Mouse (Mus musculus): Measurements from ENCODE around the gene Ttll11. TPM values are rescaled to one million over a fixed set of nuclear protein-coding genes. Genes with fewer than 3 reads are reported as not detected.

The Ttll11 gene
- total RNA-seq, 1 experiment from 2014 or later = 3.4 TPM

DNA sequence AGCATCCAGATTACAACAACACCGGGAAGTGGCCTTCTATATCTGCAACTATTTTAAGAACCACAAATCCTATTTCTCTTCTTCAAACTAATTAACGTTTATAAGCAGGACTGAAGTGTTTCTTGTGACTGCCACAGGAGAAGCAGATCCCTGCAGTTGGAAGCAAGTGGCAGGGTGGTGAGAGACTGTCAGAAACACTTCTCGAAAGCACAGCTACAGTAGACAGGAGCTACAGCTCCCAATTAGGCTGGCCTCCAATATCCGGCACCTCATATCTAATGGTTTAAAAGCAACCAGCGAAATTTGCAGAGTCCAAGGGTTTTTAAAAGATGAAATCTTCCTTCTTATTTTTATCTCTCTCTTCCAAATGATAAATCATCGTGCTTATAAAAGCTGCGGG, 104.1 kb downstream of the Ttll11 start:
- no peak for ATAC-seq (ENCODE audit: extremely low read depth, insufficient number of reproducible peaks, low FRiP score, poor library complexity, severe bottlenecking)

DNA sequence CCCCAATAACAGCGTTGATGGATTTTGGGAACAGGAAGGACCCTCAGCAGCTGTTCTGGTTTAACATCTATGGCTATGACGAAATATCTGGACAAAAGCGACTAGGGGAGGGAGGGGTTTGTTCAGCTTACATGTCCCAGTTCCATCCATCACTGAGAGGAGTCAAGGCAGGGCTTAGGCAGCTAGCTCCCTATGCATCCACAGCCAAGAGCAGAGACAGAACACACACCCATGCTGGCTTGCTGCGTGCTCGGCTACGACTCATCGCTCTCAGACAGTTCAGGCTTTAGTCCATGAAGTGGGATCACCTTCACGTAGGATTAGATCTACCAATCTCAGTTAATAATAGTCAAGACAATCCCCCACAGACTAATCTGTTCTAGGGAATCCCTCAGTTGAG, 105.3 kb downstream of the Ttll11 start:
- ATAC-seq (ENCODE audit: extremely low read depth, insufficient number of reproducible peaks, low FRiP score, poor library complexity, severe bottlenecking) = no peak

DNA sequence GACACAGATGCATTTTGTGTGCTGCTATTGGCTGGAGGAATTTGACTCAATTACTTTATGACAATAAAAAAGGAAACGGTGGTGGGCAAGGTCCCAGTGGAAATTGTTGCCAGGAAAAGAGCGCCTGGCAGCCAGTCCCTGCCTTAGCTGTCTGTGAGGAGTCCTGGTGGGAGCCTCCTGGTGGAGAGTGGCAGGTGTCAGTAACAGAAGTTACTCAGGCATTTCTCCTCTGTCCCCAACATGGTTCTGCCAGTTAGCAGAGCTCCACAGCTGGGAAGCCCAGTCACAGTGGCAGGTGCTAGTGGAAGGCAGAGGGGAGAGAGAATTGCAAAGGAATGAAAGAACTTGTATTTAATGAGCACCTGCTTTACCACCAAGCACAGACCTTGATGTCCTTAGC, 110.5 kb downstream of the Ttll11 start:
- ATAC-seq (ENCODE audit: extremely low read depth, insufficient number of reproducible peaks, low FRiP score, poor library complexity, severe bottlenecking) = no peak

DNA sequence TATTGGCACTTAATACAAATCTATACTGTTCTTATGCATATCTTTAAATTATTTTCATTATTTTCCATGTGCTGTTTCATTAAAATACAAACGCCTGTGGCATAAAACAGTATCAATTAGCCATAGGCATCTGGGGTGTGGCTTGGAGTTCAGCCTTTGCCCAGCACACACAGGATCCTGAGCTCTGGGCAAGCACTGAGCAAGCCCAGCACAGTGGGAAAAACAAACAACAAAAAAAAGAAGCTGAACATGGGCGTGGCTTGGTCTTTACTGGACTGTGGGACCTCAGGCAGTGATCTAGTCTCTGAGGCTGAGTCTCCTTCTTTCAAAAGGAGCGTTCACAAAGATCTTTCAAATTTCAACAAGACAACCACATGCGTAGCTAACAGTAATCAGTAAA, 116.4 kb downstream of the Ttll11 start:
- ATAC-seq (ENCODE audit: extremely low read depth, insufficient number of reproducible peaks, low FRiP score, poor library complexity, severe bottlenecking) = no peak

DNA sequence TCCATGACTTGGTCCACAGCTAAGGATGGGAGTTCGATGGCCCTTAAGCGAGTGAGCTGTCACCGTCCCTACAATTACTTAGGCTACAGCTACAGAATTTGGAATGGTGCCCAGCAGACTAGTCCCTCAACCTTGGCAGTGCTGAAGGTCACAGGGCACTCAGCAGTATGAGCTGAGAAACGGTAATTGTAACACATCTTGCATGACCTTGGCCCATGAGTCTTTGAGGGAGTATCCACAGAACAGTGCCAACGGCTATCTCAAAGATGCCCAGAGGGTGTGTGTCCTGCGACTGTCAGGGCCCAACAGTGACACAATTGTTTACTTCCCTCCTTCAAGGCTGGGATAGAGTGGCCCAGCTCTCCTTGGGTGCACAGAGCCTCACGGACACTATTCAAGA, 118.5 kb downstream of the Ttll11 start:
- ATAC-seq (ENCODE audit: extremely low read depth, insufficient number of reproducible peaks, low FRiP score, poor library complexity, severe bottlenecking) = 0 out of 2 replicates have a peak, but pooled peaks have one; percentile 6

DNA sequence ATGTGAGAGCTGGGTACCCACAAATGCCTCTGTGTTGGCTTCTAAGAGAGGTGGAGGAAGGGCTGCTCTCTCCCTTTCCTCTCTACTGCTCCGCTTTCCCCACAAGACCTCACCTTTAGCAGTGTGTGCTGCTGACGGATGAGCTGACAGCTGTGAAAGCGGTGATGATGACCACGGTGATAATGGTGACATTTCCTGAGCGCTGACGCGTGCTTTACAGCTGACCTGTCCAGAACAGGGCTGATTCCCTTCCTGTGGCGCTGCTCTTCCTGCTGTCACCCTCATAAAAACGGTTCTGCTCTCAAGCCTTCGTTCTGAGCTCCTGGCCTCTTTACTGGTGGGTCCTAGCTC, 119.3 kb downstream of the Ttll11 start:
- no peak for ATAC-seq (ENCODE audit: extremely low read depth, insufficient number of reproducible peaks, low FRiP score, poor library complexity, severe bottlenecking)

DNA sequence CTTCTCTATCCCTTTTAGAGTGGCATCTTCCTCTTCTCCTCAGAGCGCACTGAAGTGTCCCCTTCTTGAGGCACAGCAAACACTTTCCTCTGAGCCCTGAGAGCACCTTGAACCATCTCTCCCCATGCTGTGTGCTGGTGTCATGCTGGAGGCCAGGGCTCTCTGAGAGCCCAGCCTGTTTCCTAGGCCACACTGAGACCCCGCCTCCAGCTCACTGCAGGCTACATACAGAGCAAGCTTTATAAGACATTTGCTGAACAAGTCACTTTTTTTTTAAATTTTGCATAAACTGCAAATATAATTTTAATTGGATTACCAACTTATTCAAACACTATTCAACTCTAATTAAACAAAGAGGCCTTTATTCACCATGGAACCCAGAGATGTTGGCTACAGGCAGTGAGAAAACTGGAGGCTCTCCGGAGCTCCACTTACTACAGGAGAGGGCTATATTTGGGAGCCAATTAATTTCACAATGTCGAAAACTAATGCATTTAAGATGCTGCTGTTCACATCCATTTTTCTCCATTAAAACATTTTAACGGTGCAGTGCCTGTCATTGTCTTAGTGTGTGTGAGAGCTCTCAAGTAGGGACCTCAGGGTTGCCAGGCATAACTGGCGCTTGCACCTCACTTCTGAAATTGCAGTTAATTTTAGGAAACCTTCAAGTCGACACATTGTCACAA, 119.9 kb downstream of the Ttll11 start:
- no peak for ATAC-seq (ENCODE audit: extremely low read depth, insufficient number of reproducible peaks, low FRiP score, poor library complexity, severe bottlenecking)

DNA sequence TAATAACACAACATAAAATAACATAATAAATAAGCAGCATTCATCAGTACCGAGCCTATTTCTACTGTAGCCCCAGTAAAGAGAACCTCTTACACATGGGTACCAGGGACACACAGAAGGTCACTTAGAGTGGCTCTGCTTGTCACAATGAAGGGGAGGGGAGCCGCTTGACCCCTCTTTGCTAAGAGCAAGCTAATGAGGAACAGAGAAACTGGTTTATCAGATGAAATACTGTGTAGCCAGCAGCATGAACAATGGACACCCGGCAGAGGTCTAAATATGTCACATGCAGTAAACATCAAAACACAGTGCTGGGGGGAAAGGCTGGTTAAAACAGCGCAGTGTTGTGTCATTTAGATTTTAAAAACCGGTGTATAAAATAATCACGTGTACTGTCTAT, 121.4 kb downstream of the Ttll11 start:
- ATAC-seq (ENCODE audit: extremely low read depth, insufficient number of reproducible peaks, low FRiP score, poor library complexity, severe bottlenecking) = no peak

DNA sequence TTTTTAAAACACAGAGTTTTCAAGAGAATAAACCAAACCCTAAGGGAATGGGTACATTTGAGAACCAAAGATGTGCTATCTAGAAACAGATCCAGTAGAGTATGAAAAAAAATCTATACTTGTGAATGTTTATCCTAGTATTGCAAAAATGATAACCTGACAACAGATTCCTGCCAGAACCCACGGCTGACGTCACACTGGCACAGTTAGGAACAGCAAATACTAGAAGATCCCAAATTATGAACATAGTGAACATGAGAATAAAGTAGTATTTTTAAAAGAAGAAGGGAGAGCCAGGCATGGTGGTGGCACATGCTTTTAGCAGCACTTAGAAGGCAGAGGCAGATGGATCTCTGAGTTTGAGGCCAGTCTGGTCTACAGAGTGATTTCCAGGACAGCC, 122.8 kb downstream of the Ttll11 start:
- ATAC-seq (ENCODE audit: extremely low read depth, insufficient number of reproducible peaks, low FRiP score, poor library complexity, severe bottlenecking) = no peak

DNA sequence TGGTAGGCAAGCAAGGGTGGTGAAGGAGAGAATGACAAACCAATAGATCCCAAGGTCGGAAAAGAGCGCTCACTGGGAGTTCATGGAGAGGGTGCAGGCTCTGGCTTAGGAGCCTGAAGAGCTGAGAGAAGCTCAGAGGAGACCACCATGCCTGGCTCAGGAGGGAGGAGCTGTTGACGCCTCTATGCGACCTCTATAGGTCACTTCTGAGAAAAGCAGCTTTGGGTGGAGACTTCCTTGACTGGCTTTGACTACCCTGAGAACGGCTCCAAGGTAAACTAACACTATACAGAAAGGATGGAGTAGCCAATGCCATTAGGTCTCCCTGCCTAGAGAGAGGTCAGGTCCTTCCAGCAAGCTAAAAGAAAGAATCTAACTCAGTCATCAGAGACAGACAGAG, 124.8 kb downstream of the Ttll11 start:
- ATAC-seq (ENCODE audit: extremely low read depth, insufficient number of reproducible peaks, low FRiP score, poor library complexity, severe bottlenecking) = no peak

DNA sequence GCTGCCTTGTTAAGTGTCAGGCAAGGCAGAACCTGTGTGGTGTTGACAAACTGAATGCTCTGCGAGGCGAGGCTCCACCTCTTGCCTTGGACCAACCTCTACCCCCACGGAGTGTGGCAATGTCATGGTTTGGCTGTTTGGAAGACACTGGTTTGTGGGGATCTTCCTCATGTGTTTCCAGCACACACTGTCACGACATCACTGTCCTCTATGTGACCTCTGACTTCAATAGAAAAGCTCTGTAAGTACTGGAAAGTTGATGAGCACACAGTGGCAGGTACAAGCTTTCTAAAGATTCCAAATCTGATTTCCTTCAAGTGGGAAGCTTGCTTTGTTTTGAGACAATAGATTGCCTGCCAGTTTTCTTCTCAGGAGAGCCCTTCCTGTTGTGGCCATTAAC, 126.7 kb downstream of the Ttll11 start:
- ATAC-seq (ENCODE audit: extremely low read depth, insufficient number of reproducible peaks, low FRiP score, poor library complexity, severe bottlenecking) = no peak

DNA sequence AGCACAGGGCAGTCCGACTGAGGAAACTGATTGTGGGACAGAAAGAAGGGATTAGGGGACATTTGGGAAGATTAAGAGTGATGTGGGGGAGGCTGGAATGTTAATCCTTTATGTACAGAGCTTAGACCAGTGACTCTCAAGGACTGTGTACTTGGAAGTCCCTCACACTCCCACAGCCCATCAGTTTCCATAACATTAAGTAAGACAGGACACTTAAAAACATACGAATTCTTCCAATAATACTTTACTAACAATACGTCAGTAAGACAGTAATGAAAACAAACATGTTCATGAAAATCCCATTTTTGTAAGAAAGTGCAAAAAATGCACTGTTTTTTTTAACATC, 127.6 kb downstream of the Ttll11 start:
- ATAC-seq (ENCODE audit: extremely low read depth, insufficient number of reproducible peaks, low FRiP score, poor library complexity, severe bottlenecking) = no peak

DNA sequence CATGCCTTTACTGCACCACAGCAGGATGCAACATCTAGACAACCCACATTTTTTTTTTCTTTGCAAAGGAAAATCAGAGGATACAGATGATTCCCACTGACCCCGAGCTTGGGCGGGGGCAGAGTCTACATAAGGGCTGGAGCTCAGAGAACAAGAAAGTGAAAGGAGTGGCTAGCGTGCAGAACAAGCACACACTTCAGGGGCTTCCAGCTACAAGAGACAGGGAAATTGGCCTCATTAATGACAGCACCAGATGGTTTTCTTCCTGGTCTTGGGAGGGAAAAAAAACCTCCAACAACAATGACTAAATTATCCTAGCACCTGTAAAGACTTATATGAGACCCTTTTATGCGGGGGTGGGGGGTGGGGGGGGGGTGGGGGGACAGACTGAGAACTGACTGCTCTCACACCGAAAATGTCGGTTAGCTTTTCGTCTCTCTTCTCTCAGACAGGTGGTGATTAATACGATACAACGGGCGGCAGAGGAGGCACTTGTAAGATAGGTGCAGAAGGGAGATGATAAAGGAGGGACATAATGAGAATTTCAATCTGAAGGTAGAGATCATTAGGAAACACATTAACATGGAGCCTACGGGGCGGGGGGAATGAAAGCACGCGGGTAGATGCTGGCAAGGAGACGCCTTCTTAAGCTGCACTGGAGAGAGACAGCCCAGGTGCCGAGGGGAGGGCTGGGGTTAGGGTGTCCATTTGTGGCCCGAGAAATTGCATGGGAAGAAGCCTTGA, 128.1 kb downstream of the Ttll11 start:
- ATAC-seq (ENCODE audit: extremely low read depth, insufficient number of reproducible peaks, low FRiP score, poor library complexity, severe bottlenecking) = no peak

DNA sequence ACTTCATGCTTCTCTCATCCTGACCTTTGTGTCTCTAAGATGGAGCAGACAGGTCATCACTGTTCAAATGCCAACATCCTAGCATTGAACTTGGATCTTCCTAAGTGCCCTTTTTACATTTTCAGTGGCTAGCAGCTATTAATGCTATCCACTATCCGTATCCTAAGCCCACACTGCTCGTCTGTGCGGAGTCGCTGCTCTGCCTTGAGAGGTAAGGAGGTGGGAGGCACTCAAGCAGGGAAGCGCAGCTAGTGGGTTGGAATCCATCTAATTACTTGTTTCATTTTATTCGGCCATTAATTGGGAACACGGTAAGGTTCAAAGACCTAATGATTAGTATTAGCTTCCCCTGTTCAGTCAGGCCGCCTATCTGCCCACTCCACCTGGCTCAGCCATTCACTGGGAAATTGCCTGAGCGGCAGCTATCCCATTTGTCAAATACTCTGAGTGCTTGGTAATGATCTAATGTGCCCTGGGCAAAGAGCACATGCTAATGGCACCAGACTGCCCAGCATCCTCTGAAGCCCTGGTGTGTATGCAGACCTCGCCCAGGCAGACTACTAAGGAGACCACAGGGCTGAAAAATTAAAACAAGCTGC, 130.0 kb downstream of the Ttll11 start:
- no peak for ATAC-seq (ENCODE audit: extremely low read depth, insufficient number of reproducible peaks, low FRiP score, poor library complexity, severe bottlenecking)

DNA sequence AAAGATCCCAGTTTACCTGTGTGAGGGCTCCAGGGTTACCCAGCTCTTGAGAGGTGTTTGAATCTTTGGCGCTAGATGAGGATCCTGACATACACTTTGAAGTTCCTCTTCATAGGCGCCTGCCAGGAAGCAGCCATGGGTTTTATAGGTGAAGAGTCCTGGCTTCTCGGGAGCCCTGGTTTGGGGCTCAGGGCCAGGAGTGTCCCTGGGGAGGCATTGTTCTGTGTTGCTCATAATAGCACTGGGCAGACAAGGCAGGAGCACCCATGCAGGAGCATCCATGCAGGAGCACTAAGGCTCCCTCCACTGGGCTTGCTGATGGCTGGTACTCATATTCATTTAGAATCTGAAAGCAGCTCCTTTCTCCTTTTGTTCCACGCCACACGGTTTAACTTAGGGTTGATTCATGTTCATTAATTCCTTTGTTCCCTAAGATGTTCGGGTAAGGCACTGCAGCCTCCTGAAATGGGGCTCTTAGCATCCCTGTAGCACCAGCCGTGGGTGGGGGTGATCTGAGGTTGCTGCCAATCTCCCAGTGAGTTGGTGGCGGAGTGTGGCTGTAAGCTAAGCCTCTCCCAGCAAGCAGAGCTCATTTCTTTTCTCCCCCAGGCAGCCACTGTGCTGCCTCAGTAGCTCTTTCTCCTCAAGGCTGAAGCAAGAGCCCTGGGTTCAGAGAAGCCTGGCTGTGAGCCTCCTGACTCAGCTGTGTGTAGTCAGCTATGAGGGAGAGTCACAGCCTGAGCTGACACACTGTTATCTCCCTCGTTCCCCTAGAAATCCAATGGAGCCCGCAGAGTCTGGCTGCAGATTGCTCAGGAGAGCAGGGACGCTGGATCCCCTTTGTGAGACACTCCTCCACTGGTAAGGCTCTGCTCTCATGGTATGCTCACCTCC, 133.9 kb downstream of the Ttll11 start:
- ATAC-seq (ENCODE audit: extremely low read depth, insufficient number of reproducible peaks, low FRiP score, poor library complexity, severe bottlenecking) = no peak

DNA sequence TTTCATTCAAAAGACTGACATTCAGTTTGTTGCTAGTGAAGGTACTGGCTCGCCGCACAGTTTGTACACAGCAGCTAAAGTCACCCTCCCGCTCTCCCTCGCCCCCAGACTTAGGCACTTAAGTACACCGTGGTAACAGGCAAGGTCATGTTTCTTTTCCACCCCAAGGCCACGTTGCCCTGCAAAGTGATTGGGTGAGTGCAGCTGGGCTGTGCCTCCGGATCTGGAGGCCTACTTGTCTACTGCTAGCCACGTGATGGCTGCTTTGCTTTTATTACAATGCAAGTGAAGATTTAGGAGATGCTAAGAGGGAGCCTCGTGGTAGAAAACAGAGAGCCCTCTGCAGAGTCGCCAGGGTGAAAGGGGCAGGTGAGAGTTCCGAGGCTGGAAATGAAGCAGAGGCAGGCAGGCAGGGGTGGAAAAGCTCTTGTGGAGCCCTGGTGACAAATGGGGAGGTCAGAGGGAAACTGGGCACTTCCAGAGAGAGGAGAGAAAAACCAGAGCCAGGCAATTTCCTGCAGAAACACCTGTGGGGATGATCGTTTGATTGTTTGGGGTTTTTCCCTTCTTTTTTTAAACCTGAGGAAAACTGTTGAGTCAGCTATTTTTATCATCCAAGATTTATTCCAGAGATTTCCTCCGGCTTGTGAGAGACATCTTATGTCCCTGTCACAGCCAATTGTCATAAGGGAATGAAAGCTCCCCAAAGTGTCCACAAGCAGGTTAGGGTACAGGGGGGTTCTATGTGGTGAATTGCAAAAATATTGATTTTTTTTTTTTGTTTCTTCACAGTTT, 135.6 kb downstream of the Ttll11 start:
- ATAC-seq (ENCODE audit: extremely low read depth, insufficient number of reproducible peaks, low FRiP score, poor library complexity, severe bottlenecking) = no peak

DNA sequence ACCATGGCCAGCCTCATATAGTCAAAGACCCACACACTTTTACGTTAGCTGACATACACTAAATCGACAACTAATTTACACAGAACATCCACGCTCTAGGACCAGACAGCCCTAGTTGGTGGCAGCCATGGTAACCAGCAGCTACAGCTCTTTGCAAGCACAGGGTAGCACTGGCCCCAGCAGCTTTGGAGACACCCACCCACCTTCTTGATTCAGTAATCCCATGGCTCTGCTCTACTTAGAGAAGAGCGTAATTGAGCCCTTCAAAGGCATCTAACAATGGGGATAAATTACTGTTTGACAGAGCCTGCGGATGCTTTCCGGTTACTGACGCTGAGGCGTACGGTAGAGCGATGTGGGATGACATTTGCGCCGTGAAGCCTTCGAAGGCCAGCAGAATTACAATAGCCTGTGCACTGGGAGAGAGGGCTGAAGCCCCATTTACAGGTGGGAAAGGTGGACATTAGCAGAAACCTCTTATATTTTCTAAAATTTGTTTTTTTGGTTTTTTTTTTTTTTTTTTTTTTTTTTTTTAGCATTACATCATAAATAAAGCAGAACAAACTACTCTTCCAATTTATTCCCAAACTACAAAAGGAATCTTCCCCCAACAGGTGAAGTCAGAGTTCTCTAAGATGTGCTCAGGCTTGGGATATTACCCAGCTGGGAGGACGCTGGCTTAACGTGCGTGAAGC, 136.8 kb downstream of the Ttll11 start:
- no peak for ATAC-seq (ENCODE audit: extremely low read depth, insufficient number of reproducible peaks, low FRiP score, poor library complexity, severe bottlenecking)

DNA sequence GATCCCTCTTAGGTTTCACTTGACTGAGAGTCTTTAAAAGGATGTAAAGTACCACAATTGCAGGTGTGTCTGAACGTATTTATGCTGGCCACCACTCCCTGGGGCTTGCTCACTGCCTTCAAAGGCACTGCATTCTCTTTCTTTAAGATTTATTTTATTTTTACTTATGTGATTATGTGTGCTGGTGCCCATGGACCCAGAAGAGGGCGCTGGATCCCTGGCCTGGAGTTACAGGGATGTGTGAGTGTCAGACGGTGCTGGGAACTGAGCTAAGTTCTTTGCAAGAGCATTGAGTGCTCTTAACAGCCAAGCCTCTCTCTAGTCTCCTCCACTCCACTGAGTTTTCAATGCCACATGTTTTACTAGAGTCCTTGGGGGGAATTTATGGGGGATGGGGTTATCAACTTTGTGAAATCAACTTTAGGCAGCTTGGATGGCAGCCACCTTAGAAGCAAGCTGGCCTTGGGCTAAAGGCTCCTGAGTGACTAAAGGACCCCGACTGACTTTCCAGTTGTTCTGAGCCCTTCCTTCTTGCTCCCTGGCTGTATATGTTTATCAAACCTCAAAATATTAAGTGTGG, 137.8 kb downstream of the Ttll11 start:
- no peak for ATAC-seq (ENCODE audit: extremely low read depth, insufficient number of reproducible peaks, low FRiP score, poor library complexity, severe bottlenecking)

Measured in neutrophil, adult 5-6 weeks (primary cell).